Mouse (Mus musculus): ENCODE data around the gene Zfp408. TPM values are rescaled to one million over a fixed set of nuclear protein-coding genes. Genes with fewer than 3 reads are reported as not detected.
"Not testable (repeated sequence)": the region's sequence is repeated elsewhere in the genome, so short reads cannot be mapped to it uniquely, and the experiment has no call there.

Zfp408 gene
- total RNA-seq, 2 experiments from 2014 or later, result 4.9 to 9.2 TPM

DNA sequence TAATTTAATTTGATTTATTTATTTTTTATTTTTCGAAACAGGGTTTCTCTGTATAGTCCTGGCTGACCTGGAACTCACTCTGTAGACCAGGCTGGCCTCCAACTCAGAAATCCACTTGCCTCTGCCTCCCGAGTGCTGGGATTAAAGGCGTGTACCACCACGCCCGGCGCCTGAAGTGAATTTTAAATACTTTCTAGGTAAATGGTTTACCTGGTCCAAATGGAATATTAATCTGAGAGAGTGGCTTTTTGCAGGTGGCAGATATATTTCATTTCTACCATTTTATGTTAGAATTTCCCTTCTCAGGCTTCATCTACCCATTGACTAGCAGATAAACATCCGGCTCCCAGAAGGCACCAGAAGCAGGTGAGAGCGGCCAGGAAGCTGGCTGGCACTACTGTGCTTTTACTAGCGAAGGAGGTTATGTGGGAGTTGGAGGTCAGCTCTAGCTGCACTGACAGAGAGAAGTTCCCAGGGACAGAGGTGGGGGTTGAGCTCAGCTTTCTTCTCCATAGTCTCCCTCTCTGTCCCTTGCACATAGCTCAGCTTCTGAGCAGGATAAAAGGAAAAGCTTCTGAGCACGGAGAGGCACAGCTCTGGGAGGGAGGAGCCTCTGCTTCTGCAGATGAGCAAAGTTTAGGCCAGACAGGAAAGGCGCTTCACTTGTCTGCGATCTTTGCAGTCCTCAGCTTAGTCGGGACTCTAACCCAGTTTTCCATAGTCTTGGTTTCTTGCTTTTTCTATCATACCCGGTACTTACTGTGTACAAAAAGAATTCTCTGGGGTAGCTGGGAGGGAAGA lies 2.1 kb upstream of the Zfp408 start:
- ATAC-seq (replicated peaks; ENCODE audit: poor library complexity), result no peak

DNA sequence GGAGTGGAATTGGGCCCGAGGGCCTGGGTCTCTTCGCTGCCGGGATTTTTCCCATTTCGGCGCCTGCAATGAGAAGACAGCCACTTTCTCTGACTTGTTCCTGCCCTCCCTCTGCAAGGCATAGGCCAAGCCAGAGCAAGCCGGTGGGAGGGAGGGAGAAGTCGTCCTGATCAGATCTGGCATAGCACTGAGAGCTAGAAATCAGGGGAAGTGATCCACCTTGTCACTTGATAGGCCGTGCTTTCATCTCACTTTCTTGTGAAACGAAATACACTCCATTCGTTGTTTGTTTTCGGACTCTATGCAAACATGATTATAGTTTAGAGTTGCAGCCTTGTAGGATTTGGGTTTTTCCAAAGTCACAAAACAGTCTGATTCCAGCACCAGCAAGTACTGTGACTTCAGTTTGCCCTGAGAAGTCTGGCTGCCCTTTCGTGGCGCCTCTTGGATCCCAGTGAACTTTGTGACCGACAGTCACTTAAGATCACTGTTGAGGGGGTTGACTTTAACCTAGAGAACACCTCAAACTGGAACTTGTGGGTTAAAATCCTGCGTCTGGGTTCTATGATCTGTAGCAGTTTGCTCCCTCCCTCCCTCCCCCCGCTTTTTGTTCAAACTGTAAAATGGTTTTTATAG lies 887 bp upstream of the Zfp408 start:
- peak; percentile 26 for ATAC-seq (replicated peaks; ENCODE audit: poor library complexity)

DNA sequence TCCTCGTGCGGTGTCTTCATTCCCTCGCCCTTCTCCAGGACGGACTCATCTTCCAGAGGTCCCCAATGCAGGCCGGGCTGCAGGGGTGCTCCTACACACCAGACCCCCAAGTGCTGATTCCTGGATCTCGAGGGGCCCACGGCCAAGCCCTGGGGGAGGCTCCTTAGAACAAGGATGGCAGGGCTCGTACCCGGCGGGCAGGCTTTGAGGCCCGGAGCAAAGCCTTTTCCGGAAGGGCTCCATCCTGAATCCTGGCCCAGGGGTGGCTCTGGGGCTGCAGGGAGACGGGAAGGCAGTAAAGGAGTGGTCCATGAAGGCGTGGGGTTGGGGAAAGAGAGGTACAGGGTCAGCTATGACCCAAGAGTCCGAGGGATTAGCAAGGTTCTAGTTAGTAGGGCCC lies 439 bp downstream of the Zfp408 start:
- ATAC-seq (replicated peaks; ENCODE audit: poor library complexity), result no peak

DNA sequence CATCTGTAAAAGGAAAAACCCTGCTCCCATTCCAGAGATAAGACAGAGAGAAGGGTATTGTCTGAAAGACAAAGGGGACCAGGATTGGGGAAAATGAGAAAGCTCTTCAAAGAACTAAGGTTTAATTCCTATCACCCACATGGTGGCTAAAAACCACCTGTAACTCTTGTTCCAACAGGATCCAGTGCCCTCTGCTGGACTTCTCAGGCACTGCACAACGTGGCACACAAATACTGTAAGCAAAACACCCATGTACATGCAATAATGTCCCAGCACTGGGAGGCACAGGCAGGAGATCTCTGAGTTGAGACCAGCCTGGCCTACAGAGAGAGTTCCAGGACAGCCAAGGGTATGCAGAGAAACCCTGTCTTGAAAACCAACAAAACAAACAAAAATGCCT lies 2.9 kb downstream of the Zfp408 start:
- peak; percentile 27; the same call in 1 of the 2 replicates for ATAC-seq (replicated peaks; ENCODE audit: poor library complexity)

DNA sequence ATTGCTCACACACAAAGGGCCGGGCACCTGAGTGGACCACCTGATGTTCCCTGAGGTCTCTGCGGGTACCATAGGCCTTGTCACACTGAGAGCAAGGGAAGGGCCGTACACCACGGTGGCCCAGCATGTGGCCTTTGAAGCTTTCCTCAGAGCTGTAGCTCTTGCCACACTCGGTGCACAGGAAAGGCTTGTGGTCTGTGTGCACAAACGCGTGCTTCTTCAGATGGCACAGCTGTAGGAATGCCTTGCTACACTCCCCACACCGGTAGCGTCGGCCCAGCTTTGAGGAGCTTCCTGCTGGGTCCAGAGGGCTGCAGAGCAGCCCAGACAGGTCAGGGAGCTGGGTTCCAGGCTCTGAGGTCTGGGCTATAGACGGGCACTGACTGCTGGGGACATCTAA lies 3.8 kb downstream of the Zfp408 start:
- ATAC-seq (replicated peaks; ENCODE audit: poor library complexity), result peak; percentile 33

DNA sequence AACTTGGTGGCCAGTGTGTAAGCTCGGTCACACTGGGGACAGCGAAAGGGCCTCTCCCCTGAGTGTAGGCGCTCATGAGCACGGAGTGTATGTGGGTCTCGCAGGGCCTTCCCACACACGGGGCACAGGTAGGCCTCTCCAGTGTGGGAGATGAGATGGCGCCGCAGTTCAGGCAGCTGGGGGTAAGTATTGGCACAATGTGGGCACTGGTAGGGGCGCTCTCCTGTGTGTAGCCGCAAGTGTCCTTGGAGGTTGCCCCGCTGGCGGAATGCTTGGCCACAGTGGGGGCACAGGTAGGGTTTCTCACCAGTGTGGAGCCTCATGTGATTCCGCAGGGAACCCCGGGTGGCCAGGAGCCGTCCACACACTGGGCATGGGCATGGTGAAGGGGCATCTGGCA lies 4.2 kb downstream of the Zfp408 start:
- ATAC-seq (replicated peaks; ENCODE audit: poor library complexity), result no peak

DNA sequence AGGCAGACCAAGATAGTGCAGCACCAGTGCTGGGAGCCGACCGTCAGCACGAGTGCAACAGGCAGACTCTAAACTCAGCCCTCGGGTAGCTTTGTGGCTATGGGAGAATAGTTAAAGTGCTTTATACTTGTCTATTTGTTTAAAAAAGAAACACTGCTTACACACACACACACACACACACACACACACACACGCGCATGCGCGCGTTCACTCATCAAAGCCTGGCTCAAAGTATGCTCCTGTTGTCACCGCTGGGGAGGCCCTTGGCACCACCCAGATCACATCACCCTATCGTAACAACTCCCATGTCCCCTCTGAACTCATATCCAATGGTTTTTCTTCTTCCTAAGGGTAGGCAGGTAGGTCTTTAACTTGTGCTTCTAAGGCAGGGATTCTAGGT lies 5.6 kb downstream of the Zfp408 start:
- ATAC-seq (replicated peaks; ENCODE audit: poor library complexity), result no peak

DNA sequence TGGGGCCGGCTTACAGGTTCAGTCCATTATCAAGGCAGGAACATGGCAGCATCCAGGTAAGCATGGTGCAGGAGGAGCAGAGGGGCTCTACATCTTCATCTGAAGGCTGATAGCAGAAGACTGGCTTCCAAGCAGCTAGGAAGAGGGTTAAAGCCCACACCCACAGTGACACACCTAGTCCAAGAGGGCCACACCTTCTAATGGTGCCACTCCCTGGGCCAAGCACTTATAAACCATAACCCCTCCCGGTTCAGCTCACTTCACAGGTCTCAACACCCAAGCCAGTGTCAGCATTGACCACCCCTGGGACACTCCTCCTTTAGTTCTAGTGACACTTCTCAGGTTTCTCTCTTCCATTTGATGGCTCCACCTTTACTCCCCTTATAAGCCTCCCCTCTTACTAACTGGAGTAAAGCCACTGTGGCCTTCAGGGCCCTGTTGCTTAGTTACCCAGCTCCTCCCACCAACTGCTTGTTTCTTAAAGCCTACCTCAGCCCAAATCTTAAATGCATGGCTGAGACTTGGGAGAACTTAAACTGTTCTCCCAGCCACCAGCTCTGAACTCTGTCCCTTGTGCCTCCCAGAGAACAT lies 6.7 kb downstream of the Zfp408 start:
- no peak for ATAC-seq (replicated peaks; ENCODE audit: poor library complexity)

DNA sequence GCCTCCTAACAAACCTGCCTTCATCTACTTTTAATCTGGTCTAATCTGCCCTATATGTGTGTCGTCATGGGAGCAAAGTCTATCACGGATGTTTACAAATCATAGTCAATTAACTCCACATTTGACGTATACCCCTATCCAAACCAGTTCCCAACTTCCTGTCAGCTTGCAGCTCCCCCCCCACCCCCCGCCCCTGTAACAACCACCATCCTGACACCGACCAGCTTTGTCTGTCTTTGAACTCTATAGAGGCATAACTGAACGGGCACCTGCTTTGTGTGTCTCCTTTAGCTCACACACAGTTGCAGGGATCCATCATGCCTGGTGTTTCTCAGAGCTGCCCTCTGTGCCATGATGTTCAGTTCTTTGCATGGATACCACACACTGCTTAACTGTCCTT lies 10.7 kb downstream of the Zfp408 start:
- ATAC-seq (replicated peaks; ENCODE audit: poor library complexity), result no peak

DNA sequence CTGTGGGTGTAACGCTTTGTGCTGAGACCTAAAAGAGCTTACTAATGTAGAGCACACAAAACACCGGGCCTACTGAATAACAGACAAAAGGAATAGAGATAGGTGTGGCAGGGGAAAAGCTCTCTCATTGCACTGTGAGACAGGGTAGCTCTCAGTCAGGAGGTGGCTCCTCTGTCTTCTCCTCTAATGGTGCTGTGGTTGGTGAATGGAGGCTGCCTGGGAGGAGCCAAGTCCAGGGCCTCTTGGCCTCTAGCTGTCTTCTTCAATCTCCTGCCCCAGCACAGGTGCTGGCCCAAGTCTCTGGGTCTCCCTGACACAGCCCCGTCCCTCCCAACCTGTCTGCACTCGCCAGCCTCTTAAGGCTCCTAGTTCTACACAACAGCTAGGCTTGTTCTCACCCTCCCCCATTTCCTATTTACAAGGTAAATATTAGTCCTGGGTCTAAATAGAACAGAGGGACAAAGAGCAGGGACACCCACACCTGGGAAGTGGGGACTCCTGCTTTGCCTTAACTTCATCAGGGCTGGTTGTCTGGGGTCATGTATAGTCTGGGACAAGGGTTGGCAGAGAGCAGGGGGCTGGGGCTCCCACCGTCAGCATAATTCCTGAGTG lies 12.8 kb downstream of the Zfp408 start:
- peak; percentile 42 for ATAC-seq (replicated peaks; ENCODE audit: poor library complexity)

DNA sequence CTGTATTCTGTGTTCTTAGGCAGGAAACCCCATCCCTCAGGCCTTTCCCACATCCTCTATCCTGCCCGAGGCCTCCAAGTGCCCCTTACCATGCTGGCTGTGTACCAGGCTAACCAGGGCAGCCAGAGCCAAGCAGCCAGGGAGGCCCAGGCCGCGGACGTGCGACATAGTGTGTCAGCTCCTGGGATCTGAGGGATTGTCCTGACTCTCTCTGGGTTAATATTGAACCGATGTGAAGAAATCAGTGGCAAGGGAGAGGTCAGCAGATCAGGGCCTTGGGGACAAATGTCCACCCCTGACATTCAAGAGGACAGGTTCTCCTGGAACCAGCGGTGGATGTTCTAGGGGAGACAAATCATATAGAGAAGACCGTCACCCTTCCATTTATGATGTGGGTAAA lies 13.4 kb downstream of the Zfp408 start, which contains the start of gene F2:
F2 (minus strand) TSS at position 186 of the 400 bp plus-strand sequence.
- no peak for ATAC-seq (replicated peaks; ENCODE audit: poor library complexity)

DNA sequence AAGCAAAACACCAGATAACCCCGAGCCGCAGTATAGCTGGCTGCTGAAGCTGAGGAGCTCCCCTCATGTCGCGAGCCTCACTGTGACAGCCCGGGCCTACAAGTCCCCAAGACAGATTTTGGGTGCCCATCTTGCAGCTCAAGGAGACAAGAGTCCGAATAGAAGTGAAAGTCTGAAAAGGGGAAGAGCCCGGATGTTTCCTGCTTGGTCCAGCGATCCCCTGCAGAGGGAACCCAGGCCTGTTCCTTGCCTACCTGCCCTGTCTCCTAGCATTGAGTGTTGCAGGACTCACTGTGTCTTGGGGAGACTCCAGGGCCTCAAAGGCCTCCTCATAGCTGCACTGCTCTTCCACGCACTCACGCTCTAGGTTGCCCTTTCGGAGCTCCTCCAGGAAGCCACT lies 14.1 kb downstream of the Zfp408 start:
- ATAC-seq (replicated peaks; ENCODE audit: poor library complexity), result no peak

DNA sequence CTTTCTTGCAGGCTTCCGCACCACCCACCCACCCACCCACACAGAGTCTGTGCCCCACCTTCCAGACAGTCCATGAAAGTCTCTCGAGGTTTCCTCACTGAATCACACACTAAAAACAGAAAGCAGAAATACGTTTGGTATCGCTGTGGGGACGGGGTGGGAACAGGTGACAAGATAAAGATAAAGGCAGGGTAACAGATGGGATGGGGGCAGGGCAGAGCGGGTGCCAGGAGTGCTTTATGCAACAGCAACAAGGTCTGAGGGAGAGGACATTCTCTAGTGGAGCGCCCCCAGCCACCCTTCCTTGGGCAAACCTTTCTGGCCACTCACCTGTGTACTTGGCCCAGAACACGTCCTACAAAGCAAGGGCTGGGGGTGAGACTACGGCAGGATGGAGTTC lies 14.8 kb downstream of the Zfp408 start:
- ATAC-seq (replicated peaks; ENCODE audit: poor library complexity), result peak; percentile 92

DNA sequence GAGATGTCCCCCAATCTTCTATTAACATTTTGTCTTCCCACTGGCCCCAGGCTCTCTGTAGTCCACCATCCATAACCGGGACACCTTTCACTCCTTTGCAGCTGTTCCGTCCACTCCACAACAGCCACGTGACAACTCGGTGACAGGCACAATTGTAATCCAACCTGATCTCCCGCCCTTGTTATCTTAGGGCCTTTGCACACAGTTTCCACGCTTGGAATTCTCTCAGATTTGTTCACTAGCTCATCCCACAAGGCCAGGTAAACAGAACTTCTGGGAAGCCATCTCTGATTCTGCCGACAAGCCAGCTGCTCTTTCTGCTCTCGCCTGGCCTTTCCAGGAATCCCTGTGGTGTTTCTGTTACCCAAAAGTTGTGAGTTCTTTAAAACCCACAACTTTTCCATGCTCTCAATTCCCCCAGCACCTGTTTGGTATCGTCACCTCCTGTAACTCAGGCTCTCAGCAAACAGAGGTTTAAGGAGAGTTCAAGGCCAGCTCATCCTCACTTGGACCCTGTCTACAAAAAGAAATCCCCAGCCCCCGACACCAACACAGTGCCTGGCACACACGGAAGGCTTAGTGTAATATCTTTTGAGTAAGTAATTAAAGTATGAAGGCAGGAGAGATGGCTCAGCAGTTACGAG lies 16.1 kb downstream of the Zfp408 start:
- ATAC-seq (replicated peaks; ENCODE audit: poor library complexity), result no peak

DNA sequence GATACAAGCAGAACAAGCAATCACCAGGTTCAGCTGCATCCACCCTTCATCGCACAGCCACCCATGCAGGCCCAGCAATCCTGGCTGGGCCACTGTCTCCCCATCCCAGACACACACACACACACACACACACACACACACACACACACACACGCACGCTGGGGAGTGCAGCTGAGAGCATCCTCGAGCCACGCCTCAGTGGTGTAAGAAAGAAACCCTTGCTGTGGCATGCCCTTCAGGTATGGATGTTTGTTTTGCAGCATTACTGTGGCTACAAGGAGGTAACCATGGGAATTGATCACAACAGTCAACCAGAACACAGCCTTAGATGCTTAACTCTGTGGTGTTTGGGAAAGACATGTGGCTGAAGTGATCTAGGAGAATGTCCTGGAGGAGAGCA lies 17.3 kb downstream of the Zfp408 start:
- no peak for ATAC-seq (replicated peaks; ENCODE audit: poor library complexity)

DNA sequence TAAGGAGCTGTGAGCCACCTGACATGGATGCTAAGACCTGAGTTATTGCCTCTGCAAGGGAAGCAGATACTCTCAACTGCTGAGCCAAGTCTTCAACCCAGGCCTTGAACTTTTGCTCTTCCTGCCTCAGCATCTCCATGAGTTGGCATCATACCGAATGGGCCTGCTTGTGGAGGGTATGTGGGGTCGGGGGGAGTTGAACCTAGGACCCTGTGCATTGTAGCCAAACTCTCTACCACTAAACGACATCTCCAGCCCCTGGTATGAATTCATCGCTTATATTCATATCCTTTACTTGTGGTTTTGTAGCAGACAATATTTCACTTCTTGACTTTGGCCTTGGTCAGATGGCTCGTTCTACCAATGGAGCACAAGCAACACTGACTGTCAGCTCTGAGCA lies 17.8 kb downstream of the Zfp408 start:
- ATAC-seq (replicated peaks; ENCODE audit: poor library complexity), result no peak

DNA sequence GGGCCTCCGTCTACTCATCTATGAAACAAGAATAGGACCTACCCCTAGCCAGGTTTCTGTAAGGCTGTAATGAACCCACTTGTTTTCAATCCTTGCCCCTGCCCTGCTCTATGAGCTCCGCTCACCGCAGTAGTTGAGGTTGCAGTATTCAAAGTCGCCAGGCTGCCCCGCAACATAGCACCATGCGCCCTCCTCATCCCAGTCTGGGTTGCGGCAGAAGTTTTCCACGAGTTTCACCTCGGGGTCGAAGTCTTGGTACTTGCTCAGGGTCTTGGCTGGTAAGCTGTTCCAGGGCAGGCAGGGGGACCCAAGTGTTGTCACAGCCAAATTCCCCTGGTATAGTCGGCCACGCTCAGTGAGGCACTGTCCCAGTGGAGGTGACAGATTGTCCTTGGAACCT lies 19.2 kb downstream of the Zfp408 start:
- no peak for ATAC-seq (replicated peaks; ENCODE audit: poor library complexity)

DNA sequence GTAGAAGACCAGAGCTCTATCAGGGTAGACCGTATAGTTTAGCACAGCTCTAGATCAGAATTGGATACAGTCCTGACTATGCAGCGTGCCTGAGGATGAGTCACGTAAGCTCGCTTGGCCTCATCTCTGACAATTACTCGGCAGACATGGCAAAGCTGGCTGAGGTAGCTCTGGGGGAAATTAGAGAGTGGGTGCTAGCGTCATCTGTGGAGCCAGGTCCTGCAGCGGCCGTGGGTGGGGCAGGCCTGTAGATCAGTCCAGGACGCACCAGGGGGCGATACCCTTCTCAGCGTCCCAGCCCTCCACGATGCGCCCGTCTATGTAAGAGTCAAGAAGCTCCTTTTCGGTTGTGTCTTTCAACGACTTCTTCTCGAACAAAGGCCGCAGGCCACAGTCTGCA lies 19.9 kb downstream of the Zfp408 start:
- peak; percentile 70 for ATAC-seq (replicated peaks; ENCODE audit: poor library complexity)

DNA sequence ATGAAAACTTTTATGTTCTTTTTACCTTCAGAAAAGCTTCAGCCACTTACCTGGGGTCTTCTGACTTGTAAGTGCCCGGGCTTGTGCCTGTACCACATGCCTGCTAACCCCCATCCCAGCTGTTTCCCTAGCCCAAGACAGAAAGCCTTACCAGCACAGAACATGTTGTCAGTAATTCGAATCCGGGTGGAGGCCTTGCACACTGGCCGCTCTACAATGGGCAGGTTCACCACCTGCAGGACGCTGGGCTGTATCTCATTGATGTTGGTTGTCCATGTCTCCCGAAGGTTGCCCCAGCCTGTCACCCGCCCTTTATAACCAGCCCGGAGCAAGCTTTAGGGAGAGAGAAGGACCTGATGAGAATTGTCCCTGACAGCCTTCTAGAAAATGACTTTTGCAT lies 21.4 kb downstream of the Zfp408 start:
- no peak for ATAC-seq (replicated peaks; ENCODE audit: poor library complexity)

DNA sequence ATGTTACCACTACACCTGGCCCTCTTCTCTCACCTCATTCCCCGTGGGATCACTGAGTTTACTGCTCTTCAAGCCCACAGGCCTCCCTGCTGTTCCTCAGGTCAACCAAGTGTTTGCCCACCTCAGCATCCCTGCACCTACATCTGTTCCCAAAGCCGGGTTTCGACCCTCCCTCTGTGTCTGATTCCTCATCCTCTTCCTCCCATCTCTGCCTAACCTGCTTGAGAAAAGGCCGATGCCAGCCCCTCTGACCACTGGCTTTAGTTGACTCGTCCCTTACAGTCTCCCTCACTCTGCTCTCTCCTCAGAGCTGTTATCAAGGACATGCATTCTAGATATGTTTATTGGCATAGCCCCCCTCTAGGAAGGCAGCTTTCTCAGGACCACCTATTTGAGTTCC lies 22.1 kb downstream of the Zfp408 start:
- no peak for ATAC-seq (replicated peaks; ENCODE audit: poor library complexity)

DNA sequence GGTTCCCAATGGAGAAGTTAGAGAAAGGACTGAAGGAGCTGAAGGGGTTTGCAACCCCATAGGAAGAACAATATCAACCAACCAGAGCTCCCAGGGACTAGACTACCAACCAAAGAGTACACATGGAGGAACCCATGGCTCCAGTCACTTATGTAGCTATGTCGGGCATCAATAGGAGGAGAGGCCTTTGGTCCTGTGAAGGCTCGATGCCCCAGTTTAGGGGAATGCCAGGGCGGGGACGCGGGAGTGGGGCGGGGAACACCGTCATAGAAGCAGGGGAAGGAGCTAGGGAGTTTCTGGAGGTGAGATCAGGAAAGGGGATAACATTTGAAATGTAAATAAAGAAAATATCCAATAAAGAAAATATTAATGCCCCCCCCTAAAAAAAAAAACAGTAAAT lies 26.2 kb downstream of the Zfp408 start:
- ATAC-seq (replicated peaks; ENCODE audit: poor library complexity), result not testable (repeated sequence)

Data from megakaryocyte progenitor cell, adult 5-6 weeks (primary cell).